Mouse (Mus musculus) hindbrain, embryonic 11.5 days (tissue): Measurements from ENCODE around the gene Trim8. TPM values are rescaled to one million over a fixed set of nuclear protein-coding genes. Genes with fewer than 3 reads are reported as not detected.

Experiments used
- ATAC-seq: fragments of 200-750 bp; cut with Nextera tagmentation; 2 replicates; pipeline ENCODE4 v1.8.0; 2017; ENCODE audit warnings: mild to moderate bottlenecking, moderate TSS enrichment, moderate library complexity; ENCODE audit not compliant: low FRiP score
- DNase-seq: peaks from one replicate; pipeline ENCODE4 v3.0.0-alpha.2; 2015; ENCODE audit warnings: low spot score
- H3K27ac ChIP-seq: fragments of 300-500 bp; sonication (generic); 2 replicates; pipeline ENCODE4 v1.5.1; 2014; ENCODE audit warnings: mild to moderate bottlenecking, low read depth, low read length
- H3K27me3 ChIP-seq: fragments of 300-500 bp; sonication (generic); 2 replicates; pipeline ENCODE4 v1.6.1; 2014; ENCODE audit warnings: mild to moderate bottlenecking, low read length, moderate library complexity, mixed read lengths; ENCODE audit not compliant: control insufficient read depth, insufficient read depth
- H3K36me3 ChIP-seq: fragments of 300-500 bp; sonication (generic); 2 replicates; pipeline ENCODE4 v1.6.1; 2014; ENCODE audit warnings: mild to moderate bottlenecking, low read length, moderate library complexity, mixed read lengths; ENCODE audit not compliant: control insufficient read depth, insufficient read depth
- H3K4me1 ChIP-seq: fragments of 300-500 bp; sonication (generic); replicated peaks from 2 replicates; pipeline ENCODE4 v1.6.1; 2014; ENCODE audit warnings: low read length, mixed read lengths; ENCODE audit not compliant: control insufficient read depth, insufficient read depth
- H3K4me2 ChIP-seq: fragments of 300-500 bp; sonication (generic); replicated peaks from 2 replicates; pipeline ENCODE4 v1.6.1; 2014; ENCODE audit warnings: mild to moderate bottlenecking, low read depth, low read length
- H3K4me3 ChIP-seq: fragments of 300-500 bp; sonication (generic); 2 replicates; pipeline ENCODE4 v1.5.1; 2014; ENCODE audit warnings: low read depth, low read length
- H3K9ac ChIP-seq: fragments of 300-500 bp; sonication (generic); 2 replicates; pipeline ENCODE4 v1.6.1; 2014; ENCODE audit warnings: low read depth, low read length
- H3K9me3 ChIP-seq: fragments of 300-500 bp; sonication (generic); 2 replicates; pipeline ENCODE4 v1.6.1; 2016; ENCODE audit warnings: low read length; ENCODE audit not compliant: control insufficient read depth
- WGBS: fragments of 180-500 bp; shearing (Covaris S2); extraction: QIAGEN DNeasy Blood & Tissue Kit; methylation state at CpG from one replicate; pipeline ENCODE4 v1.1.7; 2014; 5-methylcytosine and 5-hydroxymethylcytosine counted together
- polyA plus RNA-seq: library from polyadenylated mRNA; unstranded; fragments of >200 nt; fragmentation: Nextera tagmentation; extraction: Ambion mirVana; gene quantifications from 2 replicates; pipeline ENCODE4 v1.2.1, GENCODE M21; 2014

Trim8 gene
- polyA plus RNA-seq, 1 experiment from 2014 or later, result 30.6 TPM

GRCm38 (mm10) chr19:46511263-46511662, 9.8 kb downstream of the Trim8 start:
- Histone ChIP-seq H3K4me1 (peaks cover 22% of the 10 kb centered on the region), H3K9me3 (no peaks in the 10 kb centered on the region), H3K4me2 (no peak overlapping the region), H3K27me3 (no peaks in the 10 kb centered on the region), H3K36me3 (peaks cover 26% of the 10 kb centered on the region), H3K4me3 (no peak overlapping the region), H3K27ac (no peak overlapping the region), H3K9ac (no peak overlapping the region)
- DNase-seq (no peak), ATAC-seq (no peak)
- 93% methylated on average over 10 of the region's 10 CpGs for WGBS

GRCm38 (mm10) chr19:46514387-46514786, 12.9 kb downstream of the Trim8 start:
- Histone ChIP-seq H3K36me3 (peaks cover 24% of the 10 kb centered on the region), H3K4me3 (no peak overlapping the region), H3K27ac (no peak overlapping the region), H3K9ac (no peak overlapping the region), H3K4me1 (peaks cover 13% of the 10 kb centered on the region), H3K4me2 (no peak overlapping the region), H3K27me3 (no peaks in the 10 kb centered on the region), H3K9me3 (no peaks in the 10 kb centered on the region)
- 82% methylated on average over 12 of the region's 12 CpGs for WGBS
- ATAC-seq (no peak), DNase-seq (no peak)

- H3K27me3 ChIP-seq, result no peaks in the 10 kb centered on the region
- H3K4me2 ChIP-seq, result no peak overlapping the region
- H3K9ac ChIP-seq, result no peak overlapping the region
- DNase-seq (no peak), ATAC-seq (no peak)
- no peak overlapping the region for H3K4me3 ChIP-seq
- H3K27ac ChIP-seq, result no peak overlapping the region
- peaks cover 13% of the 10 kb centered on the region for H3K4me1 ChIP-seq
- 90% methylated on average over 24 of the region's 24 CpGs for WGBS
- no peaks in the 10 kb centered on the region for H3K9me3 ChIP-seq
- peaks cover 20% of the 10 kb centered on the region for H3K36me3 ChIP-seq
Measured at GRCm38 (mm10) chr19:46515287-46515821, 13.9 kb downstream of the Trim8 start.

- 59% methylated on average over 3 of the region's 3 CpGs for WGBS
- no peak overlapping the region for H3K9ac ChIP-seq
- peaks cover 13% of the 10 kb centered on the region for H3K4me1 ChIP-seq
- no peak overlapping the region for H3K27ac ChIP-seq
- H3K36me3 ChIP-seq, result peaks cover 20% of the 10 kb centered on the region
- H3K9me3 ChIP-seq, result no peaks in the 10 kb centered on the region
- no peak for ATAC-seq
- H3K4me3 ChIP-seq, result no peak overlapping the region
- H3K27me3 ChIP-seq, result no peaks in the 10 kb centered on the region
- peak; percentile 13 for DNase-seq
- no peak overlapping the region for H3K4me2 ChIP-seq
Measured at GRCm38 (mm10) chr19:46516667-46517528, 15.4 kb downstream of the Trim8 start.

GRCm38 (mm10) chr19:46517529-46518351, 16.2 kb downstream of the Trim8 start:
- H3K4me1 ChIP-seq, result peaks cover 13% of the 10 kb centered on the region
- 33% methylated on average over 10 of the region's 14 CpGs for WGBS
- H3K4me3 ChIP-seq, result no peak overlapping the region
- no peaks in the 10 kb centered on the region for H3K9me3 ChIP-seq
- H3K27me3 ChIP-seq, result no peaks in the 10 kb centered on the region
- peak overlapping the region; percentile 80 for H3K27ac ChIP-seq
- no peak overlapping the region for H3K9ac ChIP-seq
- peaks cover 19% of the 10 kb centered on the region for H3K36me3 ChIP-seq
- ATAC-seq (peak; percentile 51), DNase-seq (peak; percentile 56)
- peak overlapping the region; percentile 32 for H3K4me2 ChIP-seq

- DNase-seq (peak; percentile 64), ATAC-seq (peak; percentile 72)
- no peaks in the 10 kb centered on the region for H3K9me3 ChIP-seq
- no peaks in the 10 kb centered on the region for H3K27me3 ChIP-seq
- H3K4me1 ChIP-seq, result peaks cover 16% of the 10 kb centered on the region
- peak overlapping the region; percentile 45; the same call in 1 of the 2 replicates for H3K9ac ChIP-seq
- whole genome bisulfite sequencing, result 0% methylated on average over 10 of the region's 13 CpGs
- peaks cover 14% of the 10 kb centered on the region for H3K36me3 ChIP-seq
- H3K4me2 ChIP-seq, result peak overlapping the region; percentile 32
- peak overlapping the region; percentile 10; the same call in 1 of the 2 replicates for H3K4me3 ChIP-seq
- H3K27ac ChIP-seq, result peak overlapping the region; percentile 80
Measured at GRCm38 (mm10) chr19:46518352-46518787, 16.9 kb downstream of the Trim8 start.

GRCm38 (mm10) chr19:46518828-46519621, 17.5 kb downstream of the Trim8 start:
- H3K4me3 ChIP-seq, result peak overlapping the region; percentile 10; the same call in 1 of the 2 replicates
- H3K27me3 ChIP-seq, result no peaks in the 10 kb centered on the region
- peaks cover 13% of the 10 kb centered on the region for H3K36me3 ChIP-seq
- H3K27ac ChIP-seq, result peak overlapping the region; percentile 80
- ATAC-seq (no peak), DNase-seq (peak; percentile 11)
- 16% methylated on average over 5 of the region's 5 CpGs for WGBS
- peak overlapping the region; percentile 32; the same call in 1 of the 2 replicates for H3K4me2 ChIP-seq
- peak overlapping the region; percentile 45; the same call in 1 of the 2 replicates for H3K9ac ChIP-seq
- no peaks in the 10 kb centered on the region for H3K9me3 ChIP-seq
- peaks cover 20% of the 10 kb centered on the region for H3K4me1 ChIP-seq

GRCm38 (mm10) chr19:46521698-46522097, 20.2 kb downstream of the Trim8 start:
- no peak for ATAC-seq
- Histone ChIP-seq H3K27ac (no peak overlapping the region), H3K4me2 (no peak overlapping the region), H3K4me1 (peaks cover 28% of the 10 kb centered on the region), H3K9me3 (no peaks in the 10 kb centered on the region), H3K27me3 (no peaks in the 10 kb centered on the region), H3K36me3 (no peaks in the 10 kb centered on the region), H3K4me3 (no peak overlapping the region), H3K9ac (no peak overlapping the region)
- DNase-seq, result no peak
